Mouse (Mus musculus): ENCODE measurements around the gene Cda.

DNA sequence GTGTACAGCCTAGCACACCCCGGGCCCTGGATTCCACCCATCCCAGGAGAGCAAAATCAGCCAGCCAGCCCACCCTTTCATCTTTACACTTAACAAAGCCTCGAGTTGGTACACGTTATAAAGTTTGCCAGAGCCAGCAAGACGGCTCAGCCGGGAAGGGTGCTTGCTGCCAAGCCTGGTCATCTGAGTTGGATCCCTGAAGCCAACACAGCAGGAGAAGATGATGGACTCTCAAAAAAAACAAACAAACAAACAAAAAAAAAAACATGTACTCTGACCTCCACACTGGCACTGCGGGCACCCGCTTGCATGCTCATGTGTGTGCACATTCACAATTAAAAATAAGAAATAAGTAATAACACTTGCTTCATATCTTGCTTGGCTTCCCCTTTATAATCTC is 25.7 kb downstream of the Cda start:
- TF ChIP-seq CTCF (IDR thresholded peaks at IDR 0.05; ENCODE audit: borderline replicate concordance, control insufficient read depth, extremely low read depth, insufficient read depth, low read length, poor library complexity) = no peak
- no peak for TF ChIP-seq POLR2A (IDR thresholded peaks at IDR 0.05; ENCODE audit: control insufficient read depth, extremely low read depth, insufficient read depth, low read length, poor library complexity)

Data from thymus, adult 2 months (tissue).